Mouse (Mus musculus) T-cell, adult 2 months (primary cell): Measurements from ENCODE around the gene Cog5.
A peak's percentile ranks its signal among the peaks of the same experiment; 100 is the strongest.
"Not testable (repeated sequence)": the region's sequence is repeated elsewhere in the genome, so short reads cannot be mapped to it uniquely, and the experiment has no call there.

Experiments
- DNase-seq: peaks from one replicate; pipeline ENCODE4 v3.0.0; 2022; ENCODE audit warnings: low spot score

Cog5 gene

GRCm38 (mm10) chr12:31654197-31654964 is at the start of gene Cog5, which contains the start of gene Dus4l:
TSS of gene Cog5 (plus strand) at chr12:31654869.
TSS of gene Dus4l (minus strand) at chr12:31654826.
- DNase-seq: peak; percentile 96

- no peak for DNase-seq
Observed at GRCm38 (mm10) chr12:31604894-31605293, 49.8 kb upstream of the Cog5 start.

- DNase-seq: no peak
Observed at GRCm38 (mm10) chr12:31608138-31608537, 46.5 kb upstream of the Cog5 start.

GRCm38 (mm10) chr12:31613353-31613752 is 41.3 kb upstream of the Cog5 start:
- DNase-seq: no peak

- DNase-seq: no peak
Observed at GRCm38 (mm10) chr12:31620106-31620505, 34.6 kb upstream of the Cog5 start.

- no peak for DNase-seq
Observed at GRCm38 (mm10) chr12:31625016-31625415, 29.7 kb upstream of the Cog5 start.

- DNase-seq: not testable (repeated sequence)
Observed at GRCm38 (mm10) chr12:31628396-31628795, 26.3 kb upstream of the Cog5 start.

GRCm38 (mm10) chr12:31633970-31634342 is 20.7 kb upstream of the Cog5 start:
- DNase-seq: no peak

- DNase-seq: peak; percentile 75
Observed at GRCm38 (mm10) chr12:31634343-31635239, 20.1 kb upstream of the Cog5 start, which contains the start of gene Bcap29. TSS of gene Bcap29 (minus strand) at chr12:31634658.

- DNase-seq: no peak
Observed at GRCm38 (mm10) chr12:31635240-31635607, 19.4 kb upstream of the Cog5 start.

GRCm38 (mm10) chr12:31653611-31654010 is 1.1 kb upstream of the Cog5 start:
- DNase-seq: no peak

GRCm38 (mm10) chr12:31654965-31655477 is 352 bp downstream of the Cog5 start:
- no peak for DNase-seq

- no peak for DNase-seq
Observed at GRCm38 (mm10) chr12:31656841-31657240, 2.2 kb downstream of the Cog5 start.

- DNase-seq: no peak
Observed at GRCm38 (mm10) chr12:31665999-31666398, 11.3 kb downstream of the Cog5 start.

- DNase-seq: no peak
Observed at GRCm38 (mm10) chr12:31667187-31667586, 12.5 kb downstream of the Cog5 start.

GRCm38 (mm10) chr12:31686679-31687078 is 32.0 kb downstream of the Cog5 start:
- DNase-seq: no peak

- no peak for DNase-seq
Observed at GRCm38 (mm10) chr12:31693278-31693677, 38.6 kb downstream of the Cog5 start.

- DNase-seq: no peak
Observed at GRCm38 (mm10) chr12:31700623-31701347, 46.1 kb downstream of the Cog5 start.

- no peak for DNase-seq
Observed at GRCm38 (mm10) chr12:31701411-31701810, 46.7 kb downstream of the Cog5 start.

- DNase-seq: no peak
Observed at GRCm38 (mm10) chr12:31703904-31704303, 49.2 kb downstream of the Cog5 start.

- no peak for DNase-seq
Observed at GRCm38 (mm10) chr12:31706168-31706567, 51.5 kb downstream of the Cog5 start.

GRCm38 (mm10) chr12:31707531-31707930 is 52.9 kb downstream of the Cog5 start:
- DNase-seq: no peak
